Mouse (Mus musculus): ENCODE results near the gene Zbtb20. TPM values are rescaled to one million over a fixed set of nuclear protein-coding genes. Genes with fewer than 3 reads are reported as not detected.

Zbtb20 gene
- polyA plus RNA-seq, 1 experiment, result 5.9 TPM

GRCm38 (mm10) chr16:43029243-43029642 is 153.6 kb downstream of the Zbtb20 start:
- Histone ChIP-seq H3K36me3 (ENCODE audit: control insufficient read depth, insufficient read depth, low read length) (no peaks in the 10 kb centered on the region), H3K27me3 (ENCODE audit: control insufficient read depth, insufficient read depth, low read length) (no peaks in the 10 kb centered on the region), H3K27ac (ENCODE audit: control insufficient read depth, insufficient read depth, low read depth, low read length) (no peak overlapping the region), H3K4me1 (ENCODE audit: control insufficient read depth, insufficient read depth, low read length) (no peaks in the 10 kb centered on the region), H3K4me3 (ENCODE audit: control insufficient read depth, low read depth, low read length) (no peak overlapping the region)
- TF ChIP-seq CTCF (IDR thresholded peaks at IDR 0.05; ENCODE audit: control insufficient read depth, insufficient read depth, insufficient replicate concordance, low read depth, low read length) (no peak), POLR2A (IDR thresholded peaks at IDR 0.05; ENCODE audit: control insufficient read depth, low read depth, low read length) (no peak)

GRCm38 (mm10) chr16:43035709-43036108 is 160.0 kb downstream of the Zbtb20 start:
- peak overlapping the region; percentile 21 for H3K4me3 ChIP-seq (ENCODE audit: control insufficient read depth, low read depth, low read length)
- no peaks in the 10 kb centered on the region for H3K36me3 ChIP-seq (ENCODE audit: control insufficient read depth, insufficient read depth, low read length)

GRCm38 (mm10) chr16:43036510-43036909 is 160.8 kb downstream of the Zbtb20 start:
- TF ChIP-seq CTCF (IDR thresholded peaks at IDR 0.05; ENCODE audit: control insufficient read depth, insufficient read depth, insufficient replicate concordance, low read depth, low read length), result no peak
- Histone ChIP-seq H3K27me3 (ENCODE audit: control insufficient read depth, insufficient read depth, low read length) (no peaks in the 10 kb centered on the region), H3K36me3 (ENCODE audit: control insufficient read depth, insufficient read depth, low read length) (no peaks in the 10 kb centered on the region), H3K4me1 (ENCODE audit: control insufficient read depth, insufficient read depth, low read length) (no peaks in the 10 kb centered on the region), H3K27ac (ENCODE audit: control insufficient read depth, insufficient read depth, low read depth, low read length) (no peak overlapping the region), H3K4me3 (ENCODE audit: control insufficient read depth, low read depth, low read length) (no peak overlapping the region)

More at GRCm38 (mm10) chr16:43035709-43036108, 160.0 kb downstream of the Zbtb20 start:
- Histone ChIP-seq H3K27me3 (ENCODE audit: control insufficient read depth, insufficient read depth, low read length) (no peaks in the 10 kb centered on the region), H3K27ac (ENCODE audit: control insufficient read depth, insufficient read depth, low read depth, low read length) (no peak overlapping the region), H3K4me1 (ENCODE audit: control insufficient read depth, insufficient read depth, low read length) (no peaks in the 10 kb centered on the region)
- no peak for TF ChIP-seq POLR2A (IDR thresholded peaks at IDR 0.05; ENCODE audit: control insufficient read depth, low read depth, low read length)
- TF ChIP-seq CTCF (IDR thresholded peaks at IDR 0.05; ENCODE audit: control insufficient read depth, insufficient read depth, insufficient replicate concordance, low read depth, low read length), result no peak

GRCm38 (mm10) chr16:43037320-43037719 is 161.6 kb downstream of the Zbtb20 start:
- TF ChIP-seq POLR2A (IDR thresholded peaks at IDR 0.05; ENCODE audit: control insufficient read depth, low read depth, low read length) (no peak), CTCF (IDR thresholded peaks at IDR 0.05; ENCODE audit: control insufficient read depth, insufficient read depth, insufficient replicate concordance, low read depth, low read length) (no peak)
- Histone ChIP-seq H3K4me3 (ENCODE audit: control insufficient read depth, low read depth, low read length) (no peak overlapping the region), H3K4me1 (ENCODE audit: control insufficient read depth, insufficient read depth, low read length) (no peaks in the 10 kb centered on the region)

GRCm38 (mm10) chr16:43045611-43046010 is 169.9 kb downstream of the Zbtb20 start:
- Histone ChIP-seq H3K36me3 (ENCODE audit: control insufficient read depth, insufficient read depth, low read length) (no peaks in the 10 kb centered on the region), H3K27me3 (ENCODE audit: control insufficient read depth, insufficient read depth, low read length) (no peaks in the 10 kb centered on the region), H3K4me3 (ENCODE audit: control insufficient read depth, low read depth, low read length) (no peak overlapping the region), H3K27ac (ENCODE audit: control insufficient read depth, insufficient read depth, low read depth, low read length) (no peak overlapping the region), H3K4me1 (ENCODE audit: control insufficient read depth, insufficient read depth, low read length) (no peaks in the 10 kb centered on the region)
- no peak for TF ChIP-seq CTCF (IDR thresholded peaks at IDR 0.05; ENCODE audit: control insufficient read depth, insufficient read depth, insufficient replicate concordance, low read depth, low read length)
- no peak for TF ChIP-seq POLR2A (IDR thresholded peaks at IDR 0.05; ENCODE audit: control insufficient read depth, low read depth, low read length)

More at GRCm38 (mm10) chr16:43037320-43037719, 161.6 kb downstream of the Zbtb20 start:
- H3K27ac ChIP-seq (ENCODE audit: control insufficient read depth, insufficient read depth, low read depth, low read length), result no peak overlapping the region
- H3K27me3 ChIP-seq (ENCODE audit: control insufficient read depth, insufficient read depth, low read length), result no peaks in the 10 kb centered on the region
- H3K36me3 ChIP-seq (ENCODE audit: control insufficient read depth, insufficient read depth, low read length), result no peaks in the 10 kb centered on the region

GRCm38 (mm10) chr16:43046686-43047085 is 171.0 kb downstream of the Zbtb20 start:
- no peaks in the 10 kb centered on the region for H3K36me3 ChIP-seq (ENCODE audit: control insufficient read depth, insufficient read depth, low read length)
- H3K27ac ChIP-seq (ENCODE audit: control insufficient read depth, insufficient read depth, low read depth, low read length), result no peak overlapping the region
- TF ChIP-seq POLR2A (IDR thresholded peaks at IDR 0.05; ENCODE audit: control insufficient read depth, low read depth, low read length), result no peak
- no peak for TF ChIP-seq CTCF (IDR thresholded peaks at IDR 0.05; ENCODE audit: control insufficient read depth, insufficient read depth, insufficient replicate concordance, low read depth, low read length)
- H3K27me3 ChIP-seq (ENCODE audit: control insufficient read depth, insufficient read depth, low read length), result no peaks in the 10 kb centered on the region
- no peaks in the 10 kb centered on the region for H3K4me1 ChIP-seq (ENCODE audit: control insufficient read depth, insufficient read depth, low read length)
- no peak overlapping the region for H3K4me3 ChIP-seq (ENCODE audit: control insufficient read depth, low read depth, low read length)

- no peaks in the 10 kb centered on the region for H3K27me3 ChIP-seq (ENCODE audit: control insufficient read depth, insufficient read depth, low read length)
- no peaks in the 10 kb centered on the region for H3K36me3 ChIP-seq (ENCODE audit: control insufficient read depth, insufficient read depth, low read length)
- TF ChIP-seq POLR2A (IDR thresholded peaks at IDR 0.05; ENCODE audit: control insufficient read depth, low read depth, low read length) (no peak), CTCF (IDR thresholded peaks at IDR 0.05; ENCODE audit: control insufficient read depth, insufficient read depth, insufficient replicate concordance, low read depth, low read length) (no peak)
- H3K4me1 ChIP-seq (ENCODE audit: control insufficient read depth, insufficient read depth, low read length), result no peaks in the 10 kb centered on the region
- H3K27ac ChIP-seq (ENCODE audit: control insufficient read depth, insufficient read depth, low read depth, low read length), result no peak overlapping the region
- no peak overlapping the region for H3K4me3 ChIP-seq (ENCODE audit: control insufficient read depth, low read depth, low read length)
Observed at GRCm38 (mm10) chr16:43069666-43070295, 194.1 kb downstream of the Zbtb20 start.
